Mouse (Mus musculus): ENCODE measurements around the gene Btn1a1.
A peak's percentile ranks its signal among the peaks of the same experiment; 100 is the strongest.

Gene Btn1a1

GRCm38 (mm10) chr13:23465600-23466109 lies at the start of gene Btn1a1:
TSS of gene Btn1a1 (minus strand) at chr13:23465901.
- peak; percentile 47 for DNase-seq (ENCODE audit: low read depth, low spot score)

GRCm38 (mm10) chr13:23515281-23515680 lies 49.6 kb upstream of the Btn1a1 start:
- peak; percentile 20 for DNase-seq (ENCODE audit: low read depth, low spot score)

- DNase-seq (ENCODE audit: low read depth, low spot score), result peak; percentile 1
These were observed 47.8 kb upstream of the Btn1a1 start for GRCm38 (mm10) chr13:23513517-23513916.

GRCm38 (mm10) chr13:23510127-23510526 lies 44.4 kb upstream of the Btn1a1 start:
- DNase-seq (ENCODE audit: low read depth, low spot score), result peak; percentile 56

GRCm38 (mm10) chr13:23506819-23507515 lies 41.3 kb upstream of the Btn1a1 start:
- no peak for DNase-seq (ENCODE audit: low read depth, low spot score)

- peak; percentile 84 for DNase-seq (ENCODE audit: low read depth, low spot score)
These were observed 40.6 kb upstream of the Btn1a1 start for GRCm38 (mm10) chr13:23506351-23506750.

- no peak for DNase-seq (ENCODE audit: low read depth, low spot score)
These were observed 40.1 kb upstream of the Btn1a1 start for GRCm38 (mm10) chr13:23505662-23506345.

- peak; percentile 87 for DNase-seq (ENCODE audit: low read depth, low spot score)
These were observed 38.1 kb upstream of the Btn1a1 start for GRCm38 (mm10) chr13:23503797-23504196.

GRCm38 (mm10) chr13:23502916-23503315 lies 37.2 kb upstream of the Btn1a1 start:
- DNase-seq (ENCODE audit: low read depth, low spot score), result peak; percentile 70

GRCm38 (mm10) chr13:23502031-23502567 lies 36.4 kb upstream of the Btn1a1 start:
- DNase-seq (ENCODE audit: low read depth, low spot score), result no peak

GRCm38 (mm10) chr13:23501511-23501910 lies 35.8 kb upstream of the Btn1a1 start:
- no peak for DNase-seq (ENCODE audit: low read depth, low spot score)

GRCm38 (mm10) chr13:23500424-23501200 lies 34.9 kb upstream of the Btn1a1 start:
- peak; percentile 88 for DNase-seq (ENCODE audit: low read depth, low spot score)

- DNase-seq (ENCODE audit: low read depth, low spot score), result no peak
These were observed 34.2 kb upstream of the Btn1a1 start for GRCm38 (mm10) chr13:23499943-23500342.

GRCm38 (mm10) chr13:23498653-23499052 lies 33.0 kb upstream of the Btn1a1 start:
- peak; percentile 51 for DNase-seq (ENCODE audit: low read depth, low spot score)

- DNase-seq (ENCODE audit: low read depth, low spot score), result peak; percentile 82
These were observed 32.1 kb upstream of the Btn1a1 start for GRCm38 (mm10) chr13:23497656-23498321.

- no peak for DNase-seq (ENCODE audit: low read depth, low spot score)
These were observed 29.8 kb upstream of the Btn1a1 start for GRCm38 (mm10) chr13:23495526-23495925.

GRCm38 (mm10) chr13:23491990-23492389 lies 26.3 kb upstream of the Btn1a1 start:
- DNase-seq (ENCODE audit: low read depth, low spot score), result no peak

GRCm38 (mm10) chr13:23491263-23491662 lies 25.6 kb upstream of the Btn1a1 start:
- no peak for DNase-seq (ENCODE audit: low read depth, low spot score)

GRCm38 (mm10) chr13:23490863-23491262 lies 25.2 kb upstream of the Btn1a1 start:
- no peak for DNase-seq (ENCODE audit: low read depth, low spot score)

GRCm38 (mm10) chr13:23488400-23489322 lies 23.0 kb upstream of the Btn1a1 start, which contains the start of gene Btn2a2:
TSS of gene Btn2a2 (minus strand) at chr13:23488857.
- peak; percentile 63 for DNase-seq (ENCODE audit: low read depth, low spot score)
